Mouse (Mus musculus) CH12.LX (cell line): Measurements from ENCODE around the gene Scyl1. TPM values are rescaled to one million over a fixed set of nuclear protein-coding genes. Genes with fewer than 3 reads are reported as not detected.

Experiments
- DNase-seq: peaks from one replicate; pipeline ENCODE4 v3.0.0-alpha.2; 2013; ENCODE audit errors: extremely low read depth
- H3K27ac ChIP-seq: 2 replicates; pipeline ENCODE4 v1.5.1; 2012; ENCODE audit warnings: low read depth, mild to moderate bottlenecking, control low read depth, moderate library complexity; ENCODE audit not compliant: insufficient read depth
- H3K27me3 ChIP-seq: replicated peaks from 2 replicates; pipeline ENCODE3; 2012; ENCODE audit warnings: inconsistent platforms
- H3K36me3 ChIP-seq, 2 experiments: replicated peaks in 1 of 2; 2 replicates each; pipeline versions ENCODE3 to v1.6.1; 2012; ENCODE audit warnings: inconsistent platforms in 1 of 2, low read length in 1 of 2, mild to moderate bottlenecking in 1 of 2, mixed read lengths in 1 of 2, moderate library complexity in 1 of 2; ENCODE audit not compliant: control insufficient read depth in 1 of 2, insufficient read depth in 1 of 2
- H3K4me1 ChIP-seq, 2 experiments: 2 replicates each; pipeline ENCODE4 v1.6.1; 2012; ENCODE audit warnings: inconsistent platforms in 1 of 2, moderate library complexity in 1 of 2; ENCODE audit not compliant: insufficient read depth in 2 of 2, control insufficient read depth in 1 of 2
- H3K4me2 ChIP-seq: 2 replicates; pipeline ENCODE4 v1.6.1; 2012; ENCODE audit warnings: low read depth, mild to moderate bottlenecking, control low read depth; ENCODE audit not compliant: poor library complexity, insufficient read depth, severe bottlenecking
- H3K4me3 ChIP-seq, 3 experiments: fragments of 150-350 bp in 1 of 3; sonication (generic) in 1 of 3; replicated peaks in 1 of 3; 2 replicates each; pipeline versions ENCODE3 to v1.5.1; 2011 to 2012; ENCODE audit warnings: low read depth in 2 of 3, low read length in 2 of 3, mild to moderate bottlenecking in 2 of 3, moderate library complexity in 2 of 3, control low read depth in 1 of 3, improper control_type of control experiment in 1 of 3, inconsistent platforms in 1 of 3, mixed read lengths in 1 of 3; ENCODE audit not compliant: poor library complexity in 1 of 3
- H3K79me2 ChIP-seq: replicated peaks from 2 replicates; pipeline ENCODE4 v1.6.1; 2012; ENCODE audit warnings: mild to moderate bottlenecking, moderate library complexity; ENCODE audit not compliant: control insufficient read depth, poor library complexity, insufficient read depth, severe bottlenecking; ENCODE audit errors: extremely low read depth
- H3K9ac ChIP-seq: 2 replicates; pipeline ENCODE4 v1.6.1; 2012; ENCODE audit warnings: low read depth, mild to moderate bottlenecking, control low read depth, moderate library complexity; ENCODE audit not compliant: insufficient read depth
- H3K9me3 ChIP-seq: replicated peaks from 2 replicates; pipeline ENCODE3; 2012; ENCODE audit warnings: low read length, inconsistent platforms, mixed read lengths
- HCFC1 ChIP-seq: IDR thresholded peaks from 2 replicates; pipeline ENCODE4 v1.6.1; 2012; ENCODE audit warnings: low read depth, mild to moderate bottlenecking, inconsistent platforms, low read length, improper control_type of control experiment
- IRF4 ChIP-seq: IDR thresholded peaks from 2 replicates; pipeline ENCODE4 v1.6.1; 2014; ENCODE audit warnings: low read depth, mild to moderate bottlenecking, inconsistent platforms, low read length, improper control_type of control experiment
- JUN ChIP-seq: IDR thresholded peaks from 2 replicates; pipeline ENCODE4 v1.6.1; 2011; ENCODE audit warnings: low read depth, mild to moderate bottlenecking, low read length, improper control_type of control experiment, moderate library complexity; ENCODE audit not compliant: insufficient read depth
- MEF2A ChIP-seq: IDR thresholded peaks from 2 replicates; pipeline ENCODE4 v1.6.1; 2014; ENCODE audit warnings: low read depth, mild to moderate bottlenecking, inconsistent platforms, low read length, improper control_type of control experiment, borderline replicate concordance
- MXI1 ChIP-seq: IDR thresholded peaks from 2 replicates; pipeline ENCODE4 v1.6.1; 2011; ENCODE audit warnings: mild to moderate bottlenecking, low read depth, low read length, improper control_type of control experiment
- POLR2AphosphoS2 ChIP-seq: IDR thresholded peaks from 2 replicates; pipeline ENCODE4 v1.6.1; 2011; ENCODE audit warnings: low read depth, low read length, improper control_type of control experiment
- SIN3A ChIP-seq: IDR thresholded peaks from 2 replicates; pipeline ENCODE4 v1.6.1; 2012; ENCODE audit warnings: low read length, improper control_type of control experiment, inconsistent platforms
- SMC3 ChIP-seq: IDR thresholded peaks from 2 replicates; pipeline ENCODE4 v1.6.1; 2011; ENCODE audit warnings: low read depth, low read length, improper control_type of control experiment
- ZNF384 ChIP-seq: IDR thresholded peaks from 2 replicates; pipeline ENCODE4 v1.6.1; 2012; ENCODE audit warnings: low read depth, low read length, improper control_type of control experiment, inconsistent platforms
- dilution Hi-C: fragments of 300-500 bp; cut with MboI; formaldehyde crosslinking; loops from 2 replicates; pipeline ENCODE4 v1.14.3; 2020; ENCODE audit warnings: low sequenced_read_pairs; ENCODE audit not compliant: extremely low pct_unique_long_range_greater_than_20kb, extremely low pct_ligation_motif_present
- in situ Hi-C: fragments of 300-500 bp; cut with MboI; formaldehyde crosslinking; loops from 3 replicates; pipeline ENCODE4 v1.14.3; 2019; ENCODE audit warnings: low sequenced_read_pairs, low pct_ligation_motif_present, low pct_unique_long_range_greater_than_20kb, mixed read lengths
- polyA plus RNA-seq: library from polyadenylated mRNA; unstranded; fragments of >175 nt; gene quantifications from 2 replicates; pipeline ENCODE4 v1.2.1, GENCODE M21; 2012; ENCODE audit warnings: low read depth; ENCODE audit not compliant: insufficient read length
- total RNA-seq, 2 experiments: library from RNA; depleted of rRNA; stranded (reverse); fragments of 300-350 nt in 1 of 2; fragments of >200 nt in 1 of 2; gene quantifications; 2 replicates each; pipeline ENCODE4 v1.2.3; 2012 to 2014

Scyl1 gene
- total and polyA plus RNA-seq, 3 experiments: 35.1 to 56.1 (median 49.8) TPM

DNA sequence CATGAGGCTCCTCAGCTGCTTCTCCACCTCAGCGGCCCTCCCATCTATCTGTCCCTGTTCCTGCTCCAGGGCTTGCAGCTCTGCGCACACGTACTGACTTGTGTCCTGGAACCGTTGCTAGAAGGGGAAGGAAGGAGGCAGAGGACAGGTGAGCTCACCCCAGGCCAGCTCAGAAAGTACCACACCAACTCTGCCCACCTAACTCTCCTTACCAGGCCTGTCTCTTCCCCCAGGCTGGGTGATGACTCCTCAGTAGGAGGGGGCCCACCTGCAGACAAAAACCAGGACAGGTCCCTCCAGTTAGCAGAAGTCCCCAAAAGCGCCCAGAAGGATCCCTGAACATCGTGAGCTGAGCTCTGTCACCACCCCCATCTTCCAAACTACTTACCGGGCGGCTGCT is 60.6 kb downstream of the Scyl1 start:
- Histone ChIP-seq H3K4me3 (no peak overlapping the region), H3K4me1 (peaks cover 21 to 42% of the 10 kb centered on the region in 2 experiments)
- no peak for TF ChIP-seq JUN
- TF ChIP-seq POLR2AphosphoS2: no peak
- TF ChIP-seq HCFC1: no peak
- no peak for TF ChIP-seq MXI1
- no peak for TF ChIP-seq SMC3
- no peak for TF ChIP-seq MEF2A
- no peak for TF ChIP-seq IRF4
- no peak for TF ChIP-seq ZNF384
- TF ChIP-seq SIN3A: no peak
- TF ChIP-seq, all 38 proteins: peak for 0
- Histone ChIP-seq H3K9me3 (no peaks in the 10 kb centered on the region), H3K9ac (no peak overlapping the region), H3K36me3 (peaks cover 43 to 91% of the 10 kb centered on the region in 2 experiments), H3K27ac (no peak overlapping the region), H3K79me2 (no peaks in the 10 kb centered on the region), H3K27me3 (no peaks in the 10 kb centered on the region), H3K4me2 (no peak overlapping the region)
- in situ Hi-C loops (no loop called here), dilution Hi-C loops (no loop called here)
- DNase-seq: no peak

DNA sequence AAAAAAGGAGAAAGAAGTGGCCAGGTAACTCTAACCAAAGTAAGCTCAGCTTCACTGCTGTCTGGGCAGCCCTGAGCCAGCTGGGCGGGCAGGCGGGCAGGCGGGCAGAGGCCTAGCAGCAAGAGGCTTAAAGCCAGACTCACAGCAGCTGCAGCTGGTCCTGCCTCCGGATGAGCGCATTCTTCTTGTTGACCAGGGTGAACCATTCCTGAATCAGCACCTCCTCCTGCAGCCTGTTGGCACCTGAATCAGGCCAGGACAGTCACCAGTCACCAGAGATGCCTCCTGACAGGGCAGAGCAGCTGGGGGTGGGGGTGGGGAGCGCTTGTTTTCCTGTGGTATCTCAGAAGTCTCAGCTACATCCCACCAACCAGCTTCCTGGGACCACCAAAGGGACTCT is 61.2 kb downstream of the Scyl1 start:
- peaks cover 42 to 91% of the 10 kb centered on the region in 2 experiments for H3K36me3 ChIP-seq
- no peak overlapping the region for H3K27ac ChIP-seq
- H3K9me3 ChIP-seq: no peaks in the 10 kb centered on the region
- H3K4me3 ChIP-seq: no peak overlapping the region
- DNase-seq: no peak
- in situ Hi-C loops: no loop called here
- H3K79me2 ChIP-seq: no peaks in the 10 kb centered on the region
- dilution Hi-C loops: no loop called here
- H3K9ac ChIP-seq: no peak overlapping the region
- peaks cover 21 to 43% of the 10 kb centered on the region in 2 experiments for H3K4me1 ChIP-seq
- H3K4me2 ChIP-seq: no peak overlapping the region
- H3K27me3 ChIP-seq: no peaks in the 10 kb centered on the region
- TF ChIP-seq MEF2A: no peak

Other genes with a start within 250 kb of the Scyl1 start
- gene Ovol1, start 210.8 kb downstream of the Scyl1 start, total RNA-seq (2012; rRNA removed): not detected in 2 replicates
- gene Ovol1, start 210.8 kb downstream of the Scyl1 start, total RNA-seq (2014; rRNA removed): not detected in 2 replicates
- not detected in 2 replicates for gene Ovol1, start 210.8 kb downstream of the Scyl1 start, polyA plus RNA-seq
- gene Ap5b1, start 203.4 kb downstream of the Scyl1 start, total RNA-seq (2012; rRNA removed): 9.6 and 10.6 TPM in 2 replicates
- 3.2 and 3.6 TPM in 2 replicates for gene Ap5b1, start 203.4 kb downstream of the Scyl1 start, total RNA-seq (2014; rRNA removed)
- 6.5 and 8.5 TPM in 2 replicates for gene Ap5b1, start 203.4 kb downstream of the Scyl1 start, polyA plus RNA-seq
- gene Rnaseh2c, start 169.5 kb downstream of the Scyl1 start, total RNA-seq (2012; rRNA removed): 124 and 164 TPM in 2 replicates
- gene Rnaseh2c, start 169.5 kb downstream of the Scyl1 start, total RNA-seq (2014; rRNA removed): 51.3 and 54.2 TPM in 2 replicates
- gene Rnaseh2c, start 169.5 kb downstream of the Scyl1 start, polyA plus RNA-seq: 75.4 and 79.0 TPM in 2 replicates
- 44.9 and 46.5 TPM in 2 replicates for gene Kat5, start 161.2 kb downstream of the Scyl1 start, total RNA-seq (2012; rRNA removed)
- gene Kat5, start 161.2 kb downstream of the Scyl1 start, total RNA-seq (2014; rRNA removed): 75.4 and 106 TPM in 2 replicates
- gene Kat5, start 161.2 kb downstream of the Scyl1 start, polyA plus RNA-seq: 50.1 and 62.8 TPM in 2 replicates
- 21.0 and 22.1 TPM in 2 replicates for gene Rela, start 133.9 kb downstream of the Scyl1 start, total RNA-seq (2012; rRNA removed)
- 11.1 and 12.1 TPM in 2 replicates for gene Rela, start 133.9 kb downstream of the Scyl1 start, total RNA-seq (2014; rRNA removed)
- 43.8 and 51.9 TPM in 2 replicates for gene Rela, start 133.9 kb downstream of the Scyl1 start, polyA plus RNA-seq
- gene Sipa1, start 107.7 kb downstream of the Scyl1 start, total RNA-seq (2012; rRNA removed): 48.9 and 51.1 TPM in 2 replicates
- 17.6 and 18.8 TPM in 2 replicates for gene Sipa1, start 107.7 kb downstream of the Scyl1 start, total RNA-seq (2014; rRNA removed)
- gene Sipa1, start 107.7 kb downstream of the Scyl1 start, polyA plus RNA-seq: 47.6 and 54.6 TPM in 2 replicates
- 16.0 and 17.6 TPM in 2 replicates for gene Map3k11, start 82.7 kb downstream of the Scyl1 start, total RNA-seq (2012; rRNA removed)
- gene Map3k11, start 82.7 kb downstream of the Scyl1 start, total RNA-seq (2014; rRNA removed): 4.8 and 6.0 TPM in 2 replicates
- 13.5 and 14.2 TPM in 2 replicates for gene Map3k11, start 82.7 kb downstream of the Scyl1 start, polyA plus RNA-seq
- 27.2 and 28.6 TPM in 2 replicates for gene Pcnx3, start 82.5 kb downstream of the Scyl1 start, total RNA-seq (2012; rRNA removed)
- 5.1 and 7.1 TPM in 2 replicates for gene Pcnx3, start 82.5 kb downstream of the Scyl1 start, total RNA-seq (2014; rRNA removed)
- gene Pcnx3, start 82.5 kb downstream of the Scyl1 start, polyA plus RNA-seq: 28.3 and 34.5 TPM in 2 replicates
- not detected in 2 replicates for gene Kcnk7, start 67.1 kb downstream of the Scyl1 start, total RNA-seq (2012; rRNA removed)
- gene Kcnk7, start 67.1 kb downstream of the Scyl1 start, total RNA-seq (2014; rRNA removed): not detected in 2 replicates
- 0.26 and 0.30 TPM in 2 replicates for gene Kcnk7, start 67.1 kb downstream of the Scyl1 start, polyA plus RNA-seq
- 52.1 and 57.0 TPM in 2 replicates for gene Ehbp1l1, start 45.1 kb downstream of the Scyl1 start, total RNA-seq (2012; rRNA removed)
- gene Ehbp1l1, start 45.1 kb downstream of the Scyl1 start, total RNA-seq (2014; rRNA removed): 26.9 and 30.4 TPM in 2 replicates
- 62.6 and 71.9 TPM in 2 replicates for gene Ehbp1l1, start 45.1 kb downstream of the Scyl1 start, polyA plus RNA-seq
- gene Fam89b, start 41.8 kb downstream of the Scyl1 start, total RNA-seq (2012; rRNA removed): 13.4 and 14.5 TPM in 2 replicates
- gene Fam89b, start 41.8 kb downstream of the Scyl1 start, total RNA-seq (2014; rRNA removed): 7.5 and 9.2 TPM in 2 replicates
- gene Fam89b, start 41.8 kb downstream of the Scyl1 start, polyA plus RNA-seq: 4.7 and 7.5 TPM in 2 replicates
- 0.17 and 0.51 TPM in 2 replicates for gene Ltbp3, start 30.5 kb downstream of the Scyl1 start, total RNA-seq (2012; rRNA removed)
- gene Ltbp3, start 30.5 kb downstream of the Scyl1 start, total RNA-seq (2014; rRNA removed): not detected in 2 replicates
- gene Ltbp3, start 30.5 kb downstream of the Scyl1 start, polyA plus RNA-seq: not detected in 2 replicates
- 29.0 and 30.7 TPM in 2 replicates for gene Frmd8, start 103.9 kb upstream of the Scyl1 start, total RNA-seq (2012; rRNA removed)
- gene Frmd8, start 103.9 kb upstream of the Scyl1 start, total RNA-seq (2014; rRNA removed): 13.5 and 15.5 TPM in 2 replicates
- 25.2 and 25.4 TPM in 2 replicates for gene Frmd8, start 103.9 kb upstream of the Scyl1 start, polyA plus RNA-seq
- gene Slc25a45, start 106.4 kb upstream of the Scyl1 start, total RNA-seq (2012; rRNA removed): 20.6 and 23.1 TPM in 2 replicates
- 27.6 and 33.0 TPM in 2 replicates for gene Slc25a45, start 106.4 kb upstream of the Scyl1 start, total RNA-seq (2014; rRNA removed)
- gene Slc25a45, start 106.4 kb upstream of the Scyl1 start, polyA plus RNA-seq: 20.8 and 22.7 TPM in 2 replicates
- 1.6 and 2.1 TPM in 2 replicates for gene Tigd3, start 122.7 kb upstream of the Scyl1 start, total RNA-seq (2012; rRNA removed)
- gene Tigd3, start 122.7 kb upstream of the Scyl1 start, total RNA-seq (2014; rRNA removed): 0.62 and 0.67 TPM in 2 replicates
- gene Tigd3, start 122.7 kb upstream of the Scyl1 start, polyA plus RNA-seq: 1.2 and 1.4 TPM in 2 replicates
- 34.4 and 36.7 TPM in 2 replicates for gene Dpf2, start 141.6 kb upstream of the Scyl1 start, total RNA-seq (2012; rRNA removed)
- gene Dpf2, start 141.6 kb upstream of the Scyl1 start, total RNA-seq (2014; rRNA removed): 21.9 and 25.0 TPM in 2 replicates
- 106 and 115 TPM in 2 replicates for gene Dpf2, start 141.6 kb upstream of the Scyl1 start, polyA plus RNA-seq
- gene Cdc42ep2, start 153.4 kb upstream of the Scyl1 start, total RNA-seq (2012; rRNA removed): 0.25 TPM in 2 replicates
- 0.08 and 0.13 TPM in 2 replicates for gene Cdc42ep2, start 153.4 kb upstream of the Scyl1 start, total RNA-seq (2014; rRNA removed)
- 0.16 and 0.20 TPM in 2 replicates for gene Cdc42ep2, start 153.4 kb upstream of the Scyl1 start, polyA plus RNA-seq
- 60.3 and 80.5 TPM in 2 replicates for gene Pola2, start 192.8 kb upstream of the Scyl1 start, total RNA-seq (2012; rRNA removed)
- gene Pola2, start 192.8 kb upstream of the Scyl1 start, total RNA-seq (2014; rRNA removed): 66.1 and 71.7 TPM in 2 replicates
- 91.4 and 91.7 TPM in 2 replicates for gene Pola2, start 192.8 kb upstream of the Scyl1 start, polyA plus RNA-seq
- not detected in 2 replicates for gene Slc22a20, start 214.7 kb upstream of the Scyl1 start, total RNA-seq (2012; rRNA removed)
- gene Slc22a20, start 214.7 kb upstream of the Scyl1 start, total RNA-seq (2014; rRNA removed): not detected in 2 replicates
- not detected in 2 replicates for gene Slc22a20, start 214.7 kb upstream of the Scyl1 start, polyA plus RNA-seq
- 34.6 and 40.2 TPM in 2 replicates for gene Capn1, start 244.5 kb upstream of the Scyl1 start, total RNA-seq (2012; rRNA removed)
- 19.3 and 20.0 TPM in 2 replicates for gene Capn1, start 244.5 kb upstream of the Scyl1 start, total RNA-seq (2014; rRNA removed)
- gene Capn1, start 244.5 kb upstream of the Scyl1 start, polyA plus RNA-seq: 42.9 and 43.7 TPM in 2 replicates